Mouse (Mus musculus): ENCODE data around the gene Trim25. TPM values are rescaled to one million over a fixed set of nuclear protein-coding genes. Genes with fewer than 3 reads are reported as not detected.
"Not testable (repeated sequence)": the region's sequence is repeated elsewhere in the genome, so short reads cannot be mapped to it uniquely, and the experiment has no call there.

Trim25 gene
- polyA plus RNA-seq, 1 experiment from 2014 or later = 14.9 TPM

DNA sequence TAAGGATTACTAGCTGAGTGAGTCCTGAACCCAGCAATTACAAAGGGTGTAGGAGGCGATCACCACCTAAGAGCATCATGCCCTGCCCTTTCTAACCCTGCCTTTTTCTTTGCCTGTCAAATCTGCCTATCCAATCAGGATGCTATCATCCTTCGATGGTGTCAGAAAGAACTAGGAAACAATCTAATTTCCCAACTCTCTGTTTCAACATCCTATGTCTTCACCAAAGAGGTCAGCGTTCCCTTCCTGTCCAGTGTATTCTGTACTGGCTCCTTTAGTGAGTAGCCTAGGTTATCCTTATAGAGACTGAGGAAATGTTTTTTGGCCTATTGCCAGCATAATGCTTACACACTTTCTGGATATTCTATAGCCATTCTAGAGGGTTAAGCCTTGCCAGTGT lies 36.4 kb downstream of the Trim25 start:
- Histone ChIP-seq H3K4me3 (ENCODE audit: low read depth, low read length) (no peak overlapping the region), H3K4me1 (ENCODE audit: control insufficient read depth, insufficient read depth, low read length) (no peaks in the 10 kb centered on the region), H3K27ac (ENCODE audit: low read depth, low read length) (no peak overlapping the region), H3K9ac (ENCODE audit: low read depth, low read length) (no peak overlapping the region), H3K4me2 (no peak overlapping the region), H3K36me3 (ENCODE audit: control insufficient read depth, insufficient read depth, low read length) (peaks cover 4% of the 10 kb centered on the region; the same call in 1 of the 2 replicates), H3K27me3 (ENCODE audit: control insufficient read depth, insufficient read depth, low read length) (no peaks in the 10 kb centered on the region), H3K9me3 (replicated peaks; ENCODE audit: control insufficient read depth, low read length) (no peaks in the 10 kb centered on the region)
- 78% methylated on average over 3 of the region's 3 CpGs for WGBS (ENCODE audit: insufficient replicate concordance)
- no peak for ATAC-seq (replicated peaks; ENCODE audit: insufficient number of reproducible peaks, low FRiP score, low TSS enrichment)

DNA sequence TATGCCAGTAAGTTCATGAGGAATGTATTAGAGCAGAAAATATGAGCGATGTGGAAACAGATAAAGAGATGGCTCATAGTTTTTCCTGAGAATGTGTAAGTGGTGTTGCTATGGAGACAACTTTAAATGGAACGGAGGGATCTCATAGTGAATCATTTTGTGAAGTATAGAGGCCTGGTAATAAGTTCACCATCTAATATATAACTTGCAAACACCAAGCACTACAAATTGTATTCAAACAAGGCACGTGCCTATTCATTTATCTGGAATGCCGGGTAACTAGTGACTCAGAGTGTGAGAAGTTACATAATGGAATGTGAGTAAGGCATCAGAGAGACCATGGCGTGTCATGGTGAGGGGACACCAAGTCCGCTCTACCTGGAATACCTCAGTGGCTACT lies 39.3 kb downstream of the Trim25 start:
- Histone ChIP-seq H3K9ac (ENCODE audit: low read depth, low read length) (no peak overlapping the region), H3K27ac (ENCODE audit: low read depth, low read length) (no peak overlapping the region), H3K36me3 (ENCODE audit: control insufficient read depth, insufficient read depth, low read length) (peaks cover 12% of the 10 kb centered on the region; the same call in 1 of the 2 replicates), H3K4me3 (ENCODE audit: low read depth, low read length) (no peak overlapping the region), H3K9me3 (replicated peaks; ENCODE audit: control insufficient read depth, low read length) (no peaks in the 10 kb centered on the region), H3K4me2 (no peak overlapping the region), H3K4me1 (ENCODE audit: control insufficient read depth, insufficient read depth, low read length) (no peaks in the 10 kb centered on the region), H3K27me3 (ENCODE audit: control insufficient read depth, insufficient read depth, low read length) (no peaks in the 10 kb centered on the region)
- no peak for ATAC-seq (replicated peaks; ENCODE audit: insufficient number of reproducible peaks, low FRiP score, low TSS enrichment)
- 91% methylated on average over 6 of the region's 6 CpGs for WGBS (ENCODE audit: insufficient replicate concordance)

DNA sequence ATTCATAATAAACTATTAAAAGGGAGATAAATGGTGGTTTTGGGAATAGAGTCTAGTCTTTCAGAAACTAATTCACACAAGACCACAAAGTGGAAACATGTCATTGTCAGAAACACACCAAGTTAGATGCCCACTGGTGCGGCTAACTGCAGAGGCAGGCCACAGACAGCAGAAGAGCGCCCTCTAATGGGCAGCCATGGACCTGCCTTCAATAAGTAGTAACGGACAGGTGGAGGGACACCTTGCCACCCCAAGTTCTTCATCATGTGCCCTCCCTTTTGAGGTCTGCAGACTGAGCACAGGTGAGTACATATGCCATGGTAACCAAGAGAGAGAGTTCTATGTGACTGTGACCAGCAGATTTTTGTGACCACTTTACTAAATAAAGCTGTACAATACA lies 40.1 kb downstream of the Trim25 start:
- Histone ChIP-seq H3K9me3 (replicated peaks; ENCODE audit: control insufficient read depth, low read length) (no peaks in the 10 kb centered on the region), H3K9ac (ENCODE audit: low read depth, low read length) (no peak overlapping the region), H3K27ac (ENCODE audit: low read depth, low read length) (no peak overlapping the region), H3K4me3 (ENCODE audit: low read depth, low read length) (no peak overlapping the region), H3K4me1 (ENCODE audit: control insufficient read depth, insufficient read depth, low read length) (no peaks in the 10 kb centered on the region), H3K36me3 (ENCODE audit: control insufficient read depth, insufficient read depth, low read length) (peaks cover 12% of the 10 kb centered on the region), H3K4me2 (no peak overlapping the region), H3K27me3 (ENCODE audit: control insufficient read depth, insufficient read depth, low read length) (no peaks in the 10 kb centered on the region)
- 24% methylated on average over 3 of the region's 3 CpGs for WGBS (ENCODE audit: insufficient replicate concordance)
- no peak for ATAC-seq (replicated peaks; ENCODE audit: insufficient number of reproducible peaks, low FRiP score, low TSS enrichment)

DNA sequence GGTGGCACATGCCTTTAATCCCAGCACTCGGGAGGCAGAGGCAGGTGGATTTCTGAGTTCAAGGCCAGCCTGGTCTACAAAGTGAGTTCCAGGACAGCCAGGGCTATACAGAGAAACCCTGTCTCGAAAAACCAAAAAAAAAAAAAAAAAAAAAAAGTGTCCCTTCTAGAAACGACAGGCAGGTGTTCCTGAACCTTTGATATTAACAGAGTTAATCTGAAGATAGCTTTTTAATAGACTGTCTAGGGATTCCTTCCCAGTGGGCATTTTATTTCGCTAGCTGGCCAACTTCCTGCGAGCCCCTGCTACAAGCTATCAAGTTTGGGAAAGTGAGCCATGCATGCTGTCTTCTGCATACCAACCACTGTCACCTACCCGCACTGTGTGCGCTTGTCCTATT lies 41.9 kb downstream of the Trim25 start:
- H3K9ac ChIP-seq (ENCODE audit: low read depth, low read length); H3K27ac ChIP-seq (ENCODE audit: low read depth, low read length); H3K27me3 ChIP-seq (ENCODE audit: control insufficient read depth, insufficient read depth, low read length); H3K4me3 ChIP-seq (ENCODE audit: low read depth, low read length); H3K9me3 ChIP-seq (replicated peaks; ENCODE audit: control insufficient read depth, low read length); ATAC-seq (replicated peaks; ENCODE audit: insufficient number of reproducible peaks, low FRiP score, low TSS enrichment); H3K4me2 ChIP-seq; H3K4me1 ChIP-seq (ENCODE audit: control insufficient read depth, insufficient read depth, low read length): not testable (repeated sequence)
- H3K36me3 ChIP-seq (ENCODE audit: control insufficient read depth, insufficient read depth, low read length) = peaks cover 26% of the 10 kb centered on the region
- WGBS (ENCODE audit: insufficient replicate concordance) = 85% methylated on average over 6 of the region's 7 CpGs

DNA sequence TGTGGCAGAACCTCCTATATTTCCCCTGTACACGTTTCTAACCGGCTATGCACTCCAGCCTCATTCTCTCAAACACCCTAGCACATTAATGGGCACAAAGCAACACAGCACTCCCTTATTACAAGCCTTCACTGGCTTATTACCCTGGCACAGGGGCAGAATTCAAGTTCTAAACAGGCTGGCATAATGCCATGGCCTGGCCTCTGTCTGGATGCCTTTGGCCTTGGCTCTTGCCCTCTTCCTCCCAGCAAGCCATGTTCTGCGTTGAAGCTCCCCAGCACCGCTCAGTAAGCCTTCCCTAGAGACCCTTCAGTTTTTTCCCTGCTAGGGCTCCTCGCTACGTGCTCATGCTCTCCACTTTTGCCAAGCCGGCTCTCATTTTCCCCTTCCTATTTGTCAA lies 43.9 kb downstream of the Trim25 start:
- Histone ChIP-seq H3K4me1 (ENCODE audit: control insufficient read depth, insufficient read depth, low read length) (no peaks in the 10 kb centered on the region), H3K4me2 (no peak overlapping the region), H3K9ac (ENCODE audit: low read depth, low read length) (no peak overlapping the region), H3K36me3 (ENCODE audit: control insufficient read depth, insufficient read depth, low read length) (peaks cover 35% of the 10 kb centered on the region), H3K27me3 (ENCODE audit: control insufficient read depth, insufficient read depth, low read length) (no peaks in the 10 kb centered on the region), H3K9me3 (replicated peaks; ENCODE audit: control insufficient read depth, low read length) (no peaks in the 10 kb centered on the region), H3K4me3 (ENCODE audit: low read depth, low read length) (no peak overlapping the region), H3K27ac (ENCODE audit: low read depth, low read length) (no peak overlapping the region)
- ATAC-seq (replicated peaks; ENCODE audit: insufficient number of reproducible peaks, low FRiP score, low TSS enrichment) = no peak
- WGBS (ENCODE audit: insufficient replicate concordance) = 89% methylated on average over 7 of the region's 7 CpGs

DNA sequence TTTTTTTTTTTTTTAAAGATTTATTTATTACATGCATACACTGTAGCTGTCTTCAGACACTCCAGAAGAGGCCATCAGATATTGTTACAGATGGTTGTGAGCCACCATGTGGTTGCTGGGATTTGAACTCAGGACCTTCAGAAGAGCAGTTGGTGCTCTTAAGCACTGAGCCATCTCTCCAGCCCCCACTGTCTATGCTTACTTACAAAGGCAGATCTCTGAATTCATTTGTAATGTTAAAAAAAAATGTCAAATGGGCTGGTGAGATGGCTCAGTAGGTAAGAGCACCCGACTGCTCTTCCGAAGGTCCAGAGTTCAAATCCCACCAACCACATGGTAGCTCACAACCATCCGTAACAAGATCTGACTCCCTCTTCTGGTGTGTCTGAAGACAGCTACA lies 46.3 kb downstream of the Trim25 start:
- H3K9ac ChIP-seq (ENCODE audit: low read depth, low read length); H3K4me2 ChIP-seq; H3K27me3 ChIP-seq (ENCODE audit: control insufficient read depth, insufficient read depth, low read length); H3K4me3 ChIP-seq (ENCODE audit: low read depth, low read length); ATAC-seq (replicated peaks; ENCODE audit: insufficient number of reproducible peaks, low FRiP score, low TSS enrichment); H3K4me1 ChIP-seq (ENCODE audit: control insufficient read depth, insufficient read depth, low read length); H3K27ac ChIP-seq (ENCODE audit: low read depth, low read length); H3K9me3 ChIP-seq (replicated peaks; ENCODE audit: control insufficient read depth, low read length): not testable (repeated sequence)
- H3K36me3 ChIP-seq (ENCODE audit: control insufficient read depth, insufficient read depth, low read length) = peaks cover 32% of the 10 kb centered on the region
- 91% methylated on average over 3 of the region's 3 CpGs for WGBS (ENCODE audit: insufficient replicate concordance)

DNA sequence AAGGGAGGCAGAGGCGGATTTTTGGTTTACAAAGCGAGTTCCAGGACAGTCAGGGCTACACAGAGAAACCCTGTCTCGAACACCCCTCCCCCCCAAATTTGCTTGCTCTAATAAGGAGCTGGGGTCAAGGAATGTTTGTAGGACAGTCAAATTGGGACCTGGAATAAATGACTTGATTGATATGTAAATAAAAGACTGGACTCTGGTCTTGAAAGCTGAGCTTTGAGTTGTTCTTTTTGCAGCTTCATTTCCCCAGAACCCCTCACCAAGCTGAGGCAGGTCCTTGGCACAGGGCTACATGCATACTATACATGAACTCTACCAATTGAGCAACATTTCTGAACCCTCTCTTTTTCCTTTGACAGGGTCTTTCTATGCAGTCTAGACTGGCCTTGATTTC lies 46.8 kb downstream of the Trim25 start:
- H3K4me3 ChIP-seq (ENCODE audit: low read depth, low read length) = no peak overlapping the region
- ATAC-seq (replicated peaks; ENCODE audit: insufficient number of reproducible peaks, low FRiP score, low TSS enrichment) = no peak
- H3K27ac ChIP-seq (ENCODE audit: low read depth, low read length) = no peak overlapping the region
- no peak overlapping the region for H3K9ac ChIP-seq (ENCODE audit: low read depth, low read length)
- H3K4me2 ChIP-seq = no peak overlapping the region
- WGBS (ENCODE audit: insufficient replicate concordance) = 84% methylated on average over 3 of the region's 3 CpGs
- H3K9me3 ChIP-seq (replicated peaks; ENCODE audit: control insufficient read depth, low read length) = no peaks in the 10 kb centered on the region
- H3K4me1 ChIP-seq (ENCODE audit: control insufficient read depth, insufficient read depth, low read length) = no peaks in the 10 kb centered on the region
- peaks cover 29% of the 10 kb centered on the region for H3K36me3 ChIP-seq (ENCODE audit: control insufficient read depth, insufficient read depth, low read length)
- no peaks in the 10 kb centered on the region for H3K27me3 ChIP-seq (ENCODE audit: control insufficient read depth, insufficient read depth, low read length)

DNA sequence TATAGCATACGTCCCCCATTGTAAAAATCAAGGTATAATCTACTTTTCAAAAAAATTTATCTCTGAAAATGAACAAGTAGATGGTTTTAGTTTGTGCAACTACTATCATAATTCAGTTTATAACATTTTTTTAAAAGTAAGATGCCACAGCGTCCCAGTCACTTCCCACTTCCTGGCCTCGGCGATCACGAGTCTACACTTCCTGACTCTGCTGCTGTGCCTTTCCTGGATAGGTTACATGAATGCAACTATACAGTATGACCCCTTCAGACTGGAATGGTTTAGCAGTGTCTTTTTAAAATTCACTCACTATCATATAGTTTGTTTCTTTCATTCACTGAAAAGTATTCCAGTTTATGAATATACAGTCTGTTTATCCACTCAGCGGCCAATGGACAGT lies 52.6 kb downstream of the Trim25 start:
- no peak for ATAC-seq (replicated peaks; ENCODE audit: insufficient number of reproducible peaks, low FRiP score, low TSS enrichment)
- Histone ChIP-seq H3K9ac (ENCODE audit: low read depth, low read length) (no peak overlapping the region), H3K4me3 (ENCODE audit: low read depth, low read length) (no peak overlapping the region), H3K4me1 (ENCODE audit: control insufficient read depth, insufficient read depth, low read length) (peaks cover 9% of the 10 kb centered on the region), H3K4me2 (no peak overlapping the region), H3K27ac (ENCODE audit: low read depth, low read length) (no peak overlapping the region), H3K27me3 (ENCODE audit: control insufficient read depth, insufficient read depth, low read length) (no peaks in the 10 kb centered on the region), H3K36me3 (ENCODE audit: control insufficient read depth, insufficient read depth, low read length) (peaks cover 8% of the 10 kb centered on the region), H3K9me3 (replicated peaks; ENCODE audit: control insufficient read depth, low read length) (no peaks in the 10 kb centered on the region)
- WGBS (ENCODE audit: insufficient replicate concordance) = 81% methylated on average over 6 of the region's 6 CpGs

DNA sequence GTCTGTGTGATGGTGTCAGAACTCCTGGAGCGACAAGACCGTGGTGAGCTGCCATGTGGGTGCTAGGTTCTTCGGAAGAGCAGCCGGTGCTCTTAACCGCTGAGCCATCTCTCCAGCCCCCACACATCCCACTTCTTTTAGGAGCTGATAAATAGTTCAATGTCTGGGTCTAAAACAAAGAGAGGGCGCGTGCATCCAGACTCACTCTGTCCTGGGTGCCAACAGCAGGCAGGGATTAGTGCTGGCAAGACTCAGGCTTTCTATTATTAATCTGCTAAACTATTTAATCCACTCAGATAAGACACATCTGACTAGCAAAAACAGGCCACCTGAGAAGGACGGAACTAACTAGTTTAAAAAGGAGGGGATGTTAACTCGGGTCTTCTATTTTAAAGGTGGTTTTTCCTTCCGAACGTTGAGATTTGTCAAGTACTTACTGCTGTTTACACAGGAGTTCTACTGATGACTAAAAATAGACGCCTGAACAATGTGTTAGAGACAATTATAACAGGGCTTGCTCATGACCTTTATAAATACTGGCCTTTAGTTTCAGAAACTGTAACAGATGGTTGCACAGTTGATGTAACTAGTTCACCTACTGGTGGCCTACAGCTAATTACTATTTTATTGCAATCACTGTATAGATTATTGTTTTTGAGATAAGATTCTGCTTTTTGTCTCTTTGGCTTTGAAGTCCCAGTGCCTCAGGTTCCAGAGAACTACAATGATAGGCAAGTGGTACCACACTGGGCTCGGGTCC lies 56.9 kb downstream of the Trim25 start:
- no peak for ATAC-seq (replicated peaks; ENCODE audit: insufficient number of reproducible peaks, low FRiP score, low TSS enrichment)
- WGBS (ENCODE audit: insufficient replicate concordance) = 51% methylated on average over 13 of the region's 13 CpGs
- H3K27me3 ChIP-seq (ENCODE audit: control insufficient read depth, insufficient read depth, low read length) = no peaks in the 10 kb centered on the region
- no peak overlapping the region for H3K4me3 ChIP-seq (ENCODE audit: low read depth, low read length)
- no peaks in the 10 kb centered on the region for H3K9me3 ChIP-seq (replicated peaks; ENCODE audit: control insufficient read depth, low read length)
- H3K36me3 ChIP-seq (ENCODE audit: control insufficient read depth, insufficient read depth, low read length) = no peaks in the 10 kb centered on the region
- H3K27ac ChIP-seq (ENCODE audit: low read depth, low read length) = peak overlapping the region; percentile 65
- peaks cover 21% of the 10 kb centered on the region for H3K4me1 ChIP-seq (ENCODE audit: control insufficient read depth, insufficient read depth, low read length)
- no peak overlapping the region for H3K9ac ChIP-seq (ENCODE audit: low read depth, low read length)
- H3K4me2 ChIP-seq = peak overlapping the region; percentile 48
